Mouse (Mus musculus): Measurements from ENCODE around the gene Kat2b. TPM values are rescaled to one million over a fixed set of nuclear protein-coding genes. Genes with fewer than 3 reads are reported as not detected.
A peak's percentile ranks its signal among the peaks of the same experiment; 100 is the strongest.

Kat2b gene
- polyA plus RNA-seq, 1 experiment from 2014 or later, result 7.8 TPM

- ATAC-seq (ENCODE audit: insufficient number of reproducible peaks, insufficient read depth, low FRiP score, low read depth), result peak; percentile 49; the same call in 1 of the 2 replicates
- H3K27me3 ChIP-seq (ENCODE audit: control insufficient read depth, insufficient read depth, low read length), result no peaks in the 10 kb centered on the region
- H3K4me2 ChIP-seq (replicated peaks; ENCODE audit: low read depth, low read length), result no peak overlapping the region
Measured at GRCm38 (mm10) chr17:53543591-53544324, 22.9 kb upstream of the Kat2b start.

GRCm38 (mm10) chr17:53551306-53552299 lies 15.1 kb upstream of the Kat2b start:
- Histone ChIP-seq H3K4me1 (ENCODE audit: control insufficient read depth, insufficient read depth, low read length) (no peaks in the 10 kb centered on the region), H3K9me3 (ENCODE audit: control insufficient read depth, low read depth, low read length) (no peaks in the 10 kb centered on the region), H3K4me2 (replicated peaks; ENCODE audit: low read depth, low read length) (no peak overlapping the region), H3K4me3 (ENCODE audit: low read depth, low read length) (no peak overlapping the region), H3K27me3 (ENCODE audit: control insufficient read depth, insufficient read depth, low read length) (no peaks in the 10 kb centered on the region), H3K36me3 (ENCODE audit: control insufficient read depth, insufficient read depth, low read length) (no peaks in the 10 kb centered on the region), H3K27ac (ENCODE audit: low read length) (no peak overlapping the region), H3K9ac (replicated peaks; ENCODE audit: low read depth, low read length) (no peak overlapping the region)
- 74% methylated on average over 8 of the region's 8 CpGs for WGBS
- ATAC-seq (ENCODE audit: insufficient number of reproducible peaks, insufficient read depth, low FRiP score, low read depth), result no peak

More at GRCm38 (mm10) chr17:53543591-53544324, 22.9 kb upstream of the Kat2b start:
- no peak overlapping the region for H3K27ac ChIP-seq (ENCODE audit: low read length)
- H3K4me3 ChIP-seq (ENCODE audit: low read depth, low read length), result no peak overlapping the region
- H3K9ac ChIP-seq (replicated peaks; ENCODE audit: low read depth, low read length), result no peak overlapping the region
- H3K9me3 ChIP-seq (ENCODE audit: control insufficient read depth, low read depth, low read length), result no peaks in the 10 kb centered on the region
- WGBS, result 49% methylated on average over 9 of the region's 9 CpGs
- no peaks in the 10 kb centered on the region for H3K36me3 ChIP-seq (ENCODE audit: control insufficient read depth, insufficient read depth, low read length)
- no peaks in the 10 kb centered on the region for H3K4me1 ChIP-seq (ENCODE audit: control insufficient read depth, insufficient read depth, low read length)

- no peak overlapping the region for H3K9ac ChIP-seq (replicated peaks; ENCODE audit: low read depth, low read length)
- H3K9me3 ChIP-seq (ENCODE audit: control insufficient read depth, low read depth, low read length), result no peaks in the 10 kb centered on the region
- no peak overlapping the region for H3K27ac ChIP-seq (ENCODE audit: low read length)
- H3K27me3 ChIP-seq (ENCODE audit: control insufficient read depth, insufficient read depth, low read length), result no peaks in the 10 kb centered on the region
- no peak overlapping the region for H3K4me3 ChIP-seq (ENCODE audit: low read depth, low read length)
- 68% methylated on average over 4 of the region's 4 CpGs for WGBS
- H3K4me1 ChIP-seq (ENCODE audit: control insufficient read depth, insufficient read depth, low read length), result no peaks in the 10 kb centered on the region
- H3K4me2 ChIP-seq (replicated peaks; ENCODE audit: low read depth, low read length), result no peak overlapping the region
- ATAC-seq (ENCODE audit: insufficient number of reproducible peaks, insufficient read depth, low FRiP score, low read depth), result no peak
- no peaks in the 10 kb centered on the region for H3K36me3 ChIP-seq (ENCODE audit: control insufficient read depth, insufficient read depth, low read length)
Measured at GRCm38 (mm10) chr17:53554088-53554487, 12.6 kb upstream of the Kat2b start.

- no peaks in the 10 kb centered on the region for H3K27me3 ChIP-seq (ENCODE audit: control insufficient read depth, insufficient read depth, low read length)
- no peaks in the 10 kb centered on the region for H3K4me1 ChIP-seq (ENCODE audit: control insufficient read depth, insufficient read depth, low read length)
- no peak overlapping the region for H3K4me3 ChIP-seq (ENCODE audit: low read depth, low read length)
- no peaks in the 10 kb centered on the region for H3K9me3 ChIP-seq (ENCODE audit: control insufficient read depth, low read depth, low read length)
- WGBS, result 75% methylated on average over 3 of the region's 3 CpGs
- no peak overlapping the region for H3K27ac ChIP-seq (ENCODE audit: low read length)
- H3K36me3 ChIP-seq (ENCODE audit: control insufficient read depth, insufficient read depth, low read length), result no peaks in the 10 kb centered on the region
- ATAC-seq (ENCODE audit: insufficient number of reproducible peaks, insufficient read depth, low FRiP score, low read depth), result no peak
- no peak overlapping the region for H3K4me2 ChIP-seq (replicated peaks; ENCODE audit: low read depth, low read length)
- H3K9ac ChIP-seq (replicated peaks; ENCODE audit: low read depth, low read length), result no peak overlapping the region
Measured at GRCm38 (mm10) chr17:53554813-53555212, 11.8 kb upstream of the Kat2b start.

GRCm38 (mm10) chr17:53557443-53557842 lies 9.2 kb upstream of the Kat2b start:
- Histone ChIP-seq H3K4me1 (ENCODE audit: control insufficient read depth, insufficient read depth, low read length) (no peaks in the 10 kb centered on the region), H3K4me3 (ENCODE audit: low read depth, low read length) (no peak overlapping the region), H3K27me3 (ENCODE audit: control insufficient read depth, insufficient read depth, low read length) (no peaks in the 10 kb centered on the region), H3K4me2 (replicated peaks; ENCODE audit: low read depth, low read length) (no peak overlapping the region), H3K9ac (replicated peaks; ENCODE audit: low read depth, low read length) (no peak overlapping the region), H3K36me3 (ENCODE audit: control insufficient read depth, insufficient read depth, low read length) (no peaks in the 10 kb centered on the region), H3K9me3 (ENCODE audit: control insufficient read depth, low read depth, low read length) (no peaks in the 10 kb centered on the region), H3K27ac (ENCODE audit: low read length) (no peak overlapping the region)
- 65% methylated on average over 3 of the region's 3 CpGs for WGBS
- ATAC-seq (ENCODE audit: insufficient number of reproducible peaks, insufficient read depth, low FRiP score, low read depth), result no peak

GRCm38 (mm10) chr17:53559646-53560045 lies 7.0 kb upstream of the Kat2b start:
- H3K4me3 ChIP-seq (ENCODE audit: low read depth, low read length), result no peak overlapping the region
- H3K4me1 ChIP-seq (ENCODE audit: control insufficient read depth, insufficient read depth, low read length), result no peaks in the 10 kb centered on the region
- H3K36me3 ChIP-seq (ENCODE audit: control insufficient read depth, insufficient read depth, low read length), result no peaks in the 10 kb centered on the region
- H3K27ac ChIP-seq (ENCODE audit: low read length), result no peak overlapping the region
- no peaks in the 10 kb centered on the region for H3K9me3 ChIP-seq (ENCODE audit: control insufficient read depth, low read depth, low read length)
- WGBS, result 90% methylated on average over 5 of the region's 5 CpGs
- ATAC-seq (ENCODE audit: insufficient number of reproducible peaks, insufficient read depth, low FRiP score, low read depth), result no peak
- H3K4me2 ChIP-seq (replicated peaks; ENCODE audit: low read depth, low read length), result no peak overlapping the region
- H3K9ac ChIP-seq (replicated peaks; ENCODE audit: low read depth, low read length), result no peak overlapping the region
- no peaks in the 10 kb centered on the region for H3K27me3 ChIP-seq (ENCODE audit: control insufficient read depth, insufficient read depth, low read length)

- H3K27me3 ChIP-seq (ENCODE audit: control insufficient read depth, insufficient read depth, low read length), result no peaks in the 10 kb centered on the region
- no peak overlapping the region for H3K27ac ChIP-seq (ENCODE audit: low read length)
- no peak for ATAC-seq (ENCODE audit: insufficient number of reproducible peaks, insufficient read depth, low FRiP score, low read depth)
- no peaks in the 10 kb centered on the region for H3K36me3 ChIP-seq (ENCODE audit: control insufficient read depth, insufficient read depth, low read length)
- no peak overlapping the region for H3K4me2 ChIP-seq (replicated peaks; ENCODE audit: low read depth, low read length)
- no peaks in the 10 kb centered on the region for H3K9me3 ChIP-seq (ENCODE audit: control insufficient read depth, low read depth, low read length)
- H3K4me1 ChIP-seq (ENCODE audit: control insufficient read depth, insufficient read depth, low read length), result peaks cover 2% of the 10 kb centered on the region; the same call in 1 of the 2 replicates
- no peak overlapping the region for H3K4me3 ChIP-seq (ENCODE audit: low read depth, low read length)
- H3K9ac ChIP-seq (replicated peaks; ENCODE audit: low read depth, low read length), result no peak overlapping the region
- WGBS, result 85% methylated on average over 4 of the region's 4 CpGs
Measured at GRCm38 (mm10) chr17:53561458-53562029, 5.1 kb upstream of the Kat2b start.

GRCm38 (mm10) chr17:53564837-53565236 lies 1.8 kb upstream of the Kat2b start:
- Histone ChIP-seq H3K9me3 (ENCODE audit: control insufficient read depth, low read depth, low read length) (no peaks in the 10 kb centered on the region), H3K4me3 (ENCODE audit: low read depth, low read length) (no peak overlapping the region), H3K4me2 (replicated peaks; ENCODE audit: low read depth, low read length) (no peak overlapping the region), H3K36me3 (ENCODE audit: control insufficient read depth, insufficient read depth, low read length) (no peaks in the 10 kb centered on the region), H3K27me3 (ENCODE audit: control insufficient read depth, insufficient read depth, low read length) (no peaks in the 10 kb centered on the region), H3K9ac (replicated peaks; ENCODE audit: low read depth, low read length) (no peak overlapping the region), H3K27ac (ENCODE audit: low read length) (no peak overlapping the region), H3K4me1 (ENCODE audit: control insufficient read depth, insufficient read depth, low read length) (peaks cover 16% of the 10 kb centered on the region)
- 74% methylated on average over 4 of the region's 4 CpGs for WGBS
- no peak for ATAC-seq (ENCODE audit: insufficient number of reproducible peaks, insufficient read depth, low FRiP score, low read depth)
